Mouse (Mus musculus) hindbrain, embryonic 10.5 days (tissue): ENCODE measurements at regions not wholly inside any gene's neighbourhood (a gene's known extent, or its start where the extent isn't known, plus 50 kb on each side); places are given as distances from the start of the nearest gene placed in this dataset.

ENCODE experiments used
- DNase-seq: peaks from one replicate; pipeline ENCODE4 v3.0.0-alpha.2; 2017; ENCODE audit warnings: low spot score
- H3K27ac ChIP-seq: fragments of 300-500 bp; sonication (generic); 2 replicates; pipeline ENCODE4 v1.5.1; 2016; ENCODE audit warnings: mild to moderate bottlenecking, moderate library complexity
- H3K27me3 ChIP-seq: fragments of 300-500 bp; sonication (generic); 2 replicates; pipeline ENCODE4 v1.6.1; 2016; ENCODE audit warnings: mild to moderate bottlenecking; ENCODE audit not compliant: poor library complexity, insufficient read depth, severe bottlenecking
- H3K36me3 ChIP-seq: fragments of 300-500 bp; sonication (generic); 2 replicates; pipeline ENCODE4 v1.6.1; 2016; ENCODE audit warnings: mild to moderate bottlenecking, moderate library complexity
- H3K4me1 ChIP-seq: fragments of 300-500 bp; sonication (generic); replicated peaks from 2 replicates; pipeline ENCODE4 v1.6.1; 2016; ENCODE audit warnings: mild to moderate bottlenecking
- H3K4me3 ChIP-seq: fragments of 300-500 bp; sonication (generic); 2 replicates; pipeline ENCODE4 v1.5.1; 2016; ENCODE audit warnings: mild to moderate bottlenecking, moderate library complexity
- H3K9me3 ChIP-seq: fragments of 300-500 bp; sonication (generic); 2 replicates; pipeline ENCODE4 v1.6.1; 2016; ENCODE audit warnings: mild to moderate bottlenecking, moderate library complexity
- WGBS: fragments of 180-500 bp; shearing (Covaris S2); methylation state at CpG from one replicate; pipeline ENCODE4 v1.1.7; 2016; 5-methylcytosine and 5-hydroxymethylcytosine counted together

DNA sequence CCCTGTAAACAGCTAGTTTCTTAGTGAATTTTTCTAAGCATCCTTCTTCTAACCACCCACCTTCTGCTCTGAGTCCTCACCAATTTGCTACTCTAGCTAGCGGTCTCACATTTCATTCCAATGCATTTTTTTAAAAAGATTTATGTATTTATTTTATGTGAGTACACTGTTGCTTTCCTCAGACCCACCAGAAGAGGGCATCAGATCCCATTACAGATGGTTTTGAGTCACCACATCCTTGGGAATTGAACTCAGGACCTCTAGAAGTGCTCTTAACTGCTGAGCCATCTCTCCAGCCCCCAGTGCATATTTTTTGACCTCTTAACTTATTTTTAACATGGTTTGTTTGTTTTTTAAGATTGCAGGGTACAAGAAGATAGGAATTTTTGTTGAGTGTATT, 611.7 kb downstream of the Dach1 start:
- H3K27ac ChIP-seq: no peak overlapping the region
- no peaks in the 10 kb centered on the region for H3K9me3 ChIP-seq
- H3K36me3 ChIP-seq: no peaks in the 10 kb centered on the region
- no peaks in the 10 kb centered on the region for H3K27me3 ChIP-seq
- no peak for DNase-seq
- peaks cover 22% of the 10 kb centered on the region for H3K4me1 ChIP-seq
- no peak overlapping the region for H3K4me3 ChIP-seq
- WGBS: 95% methylated on average over 1 of the region's 1 CpGs

DNA sequence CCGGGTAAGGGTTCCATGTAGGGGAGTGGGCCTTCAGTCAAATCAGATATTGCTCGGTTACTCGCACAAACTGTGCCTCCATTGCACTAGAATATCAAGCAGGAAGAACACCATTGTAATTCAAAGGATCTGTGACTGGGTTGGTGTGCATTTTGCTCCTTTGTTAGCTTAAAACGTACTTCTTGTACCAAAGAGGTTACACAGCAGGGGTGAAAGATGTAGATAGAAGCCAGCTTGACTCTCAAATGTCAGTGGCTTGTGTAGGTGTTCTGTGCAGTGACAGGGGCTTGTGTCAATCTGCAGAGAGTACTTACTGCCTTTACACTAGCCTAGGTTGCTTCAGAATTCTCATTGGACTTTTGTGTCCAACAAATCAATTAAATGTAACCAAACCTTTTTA, 623.3 kb downstream of the Dach1 start:
- Histone ChIP-seq H3K27me3 (no peaks in the 10 kb centered on the region), H3K9me3 (no peaks in the 10 kb centered on the region), H3K4me1 (no peaks in the 10 kb centered on the region), H3K27ac (no peak overlapping the region), H3K4me3 (no peak overlapping the region), H3K36me3 (no peaks in the 10 kb centered on the region)
- WGBS: 79% methylated on average over 4 of the region's 4 CpGs
- DNase-seq: no peak

DNA sequence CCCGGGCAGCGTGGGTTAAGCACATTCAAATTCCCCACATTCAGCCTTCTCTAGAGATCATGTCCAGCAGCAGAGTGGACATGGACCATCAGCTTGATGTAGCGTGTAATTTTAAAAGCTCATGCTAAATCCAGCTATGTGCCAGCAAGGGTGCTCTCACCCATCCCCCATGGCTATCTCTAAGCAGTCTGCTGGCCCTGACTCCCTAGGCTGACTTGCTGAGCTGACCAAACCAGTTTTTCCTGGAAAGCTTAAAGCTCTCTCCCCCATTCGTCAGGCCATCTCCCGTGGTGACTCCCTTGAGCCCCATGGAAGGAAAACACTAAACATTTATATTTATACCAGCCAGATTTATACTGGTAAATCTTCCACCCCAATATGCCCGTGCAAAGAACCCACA, 625.3 kb downstream of the Dach1 start:
- 76% methylated on average over 6 of the region's 6 CpGs for WGBS
- Histone ChIP-seq H3K4me3 (no peak overlapping the region), H3K27ac (no peak overlapping the region), H3K36me3 (no peaks in the 10 kb centered on the region), H3K9me3 (no peaks in the 10 kb centered on the region), H3K4me1 (no peaks in the 10 kb centered on the region), H3K27me3 (no peaks in the 10 kb centered on the region)
- no peak for DNase-seq

GRCm38 (mm10) chr14:97537012-97537411, 632.6 kb downstream of the Dach1 start:
- Histone ChIP-seq H3K9me3 (no peaks in the 10 kb centered on the region), H3K4me3 (no peak overlapping the region), H3K4me1 (no peaks in the 10 kb centered on the region), H3K36me3 (no peaks in the 10 kb centered on the region), H3K27me3 (no peaks in the 10 kb centered on the region), H3K27ac (no peak overlapping the region)
- 91% methylated on average over 5 of the region's 5 CpGs for WGBS
- no peak for DNase-seq

GRCm38 (mm10) chr14:97511318-97511717, 658.2 kb downstream of the Dach1 start:
- Histone ChIP-seq H3K36me3 (no peaks in the 10 kb centered on the region), H3K4me1 (peaks cover 6% of the 10 kb centered on the region), H3K9me3 (0 out of 2 replicates have a peak, but pooled peaks cover 2% of the 10 kb centered on the region), H3K27ac (no peak overlapping the region), H3K4me3 (no peak overlapping the region), H3K27me3 (no peaks in the 10 kb centered on the region)
- DNase-seq: no peak
- WGBS: 29% methylated on average over 1 of the region's 1 CpGs

- Histone ChIP-seq H3K4me1 (no peaks in the 10 kb centered on the region), H3K36me3 (no peaks in the 10 kb centered on the region), H3K4me3 (no peak overlapping the region), H3K9me3 (no peaks in the 10 kb centered on the region), H3K27ac (no peak overlapping the region), H3K27me3 (no peaks in the 10 kb centered on the region)
- DNase-seq: no peak
- WGBS: 94% methylated on average over 10 of the region's 10 CpGs
These were observed 679.9 kb downstream of the Dach1 start for GRCm38 (mm10) chr14:97489427-97490347.

DNA sequence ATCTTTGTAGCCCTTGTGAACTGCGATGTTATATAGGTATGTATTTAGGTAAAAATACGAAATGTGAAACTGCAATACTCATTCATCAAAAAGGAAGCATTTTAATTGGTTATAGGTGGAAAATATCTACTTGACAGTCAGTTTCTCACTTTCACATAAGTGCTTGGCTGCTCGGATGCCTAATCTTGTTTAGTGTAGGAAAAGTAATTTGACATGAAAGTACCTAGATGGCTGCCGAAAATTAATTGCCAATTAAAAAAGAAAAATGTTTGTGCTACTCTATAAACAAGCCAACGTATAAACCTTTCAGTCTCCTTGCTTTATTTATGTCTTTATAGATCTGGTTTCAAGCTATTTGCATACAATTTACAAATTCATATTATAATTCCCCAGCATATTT, 691.3 kb downstream of the Dach1 start:
- WGBS: 85% methylated on average over 5 of the region's 5 CpGs
- H3K27ac ChIP-seq: no peak overlapping the region
- H3K4me1 ChIP-seq: no peaks in the 10 kb centered on the region
- DNase-seq: no peak
- no peaks in the 10 kb centered on the region for H3K36me3 ChIP-seq
- no peak overlapping the region for H3K4me3 ChIP-seq
- no peaks in the 10 kb centered on the region for H3K9me3 ChIP-seq
- no peaks in the 10 kb centered on the region for H3K27me3 ChIP-seq

GRCm38 (mm10) chr14:97450525-97451235, 718.9 kb downstream of the Dach1 start:
- Histone ChIP-seq H3K4me3 (no peak overlapping the region), H3K36me3 (no peaks in the 10 kb centered on the region), H3K27me3 (no peaks in the 10 kb centered on the region), H3K4me1 (no peaks in the 10 kb centered on the region), H3K27ac (no peak overlapping the region), H3K9me3 (no peaks in the 10 kb centered on the region)
- no peak for DNase-seq
- WGBS: 87% methylated on average over 7 of the region's 7 CpGs

DNA sequence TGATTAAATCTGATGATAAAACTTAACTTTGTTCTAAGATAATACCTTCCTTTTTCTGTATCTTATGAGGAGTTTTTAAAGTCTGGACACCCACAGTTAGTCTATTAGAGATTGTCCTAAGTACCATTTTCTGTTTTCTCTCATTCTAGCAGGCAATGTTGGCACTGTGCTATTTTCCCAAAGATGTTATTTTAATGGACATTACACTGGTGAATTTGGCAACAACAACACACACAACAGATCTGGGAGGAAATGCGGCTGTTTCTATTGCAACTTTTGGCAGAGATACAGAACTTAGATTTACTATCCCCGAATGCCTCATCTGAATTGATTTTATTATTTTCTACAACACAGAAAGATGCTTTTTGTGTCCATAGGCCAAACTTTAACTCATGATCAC, 720.9 kb downstream of the Dach1 start:
- Histone ChIP-seq H3K36me3 (no peaks in the 10 kb centered on the region), H3K4me3 (no peak overlapping the region), H3K9me3 (no peaks in the 10 kb centered on the region), H3K27ac (no peak overlapping the region), H3K27me3 (no peaks in the 10 kb centered on the region), H3K4me1 (no peaks in the 10 kb centered on the region)
- WGBS: 91% methylated on average over 2 of the region's 2 CpGs
- no peak for DNase-seq

GRCm38 (mm10) chr14:97446793-97447192, 722.8 kb downstream of the Dach1 start:
- H3K4me3 ChIP-seq: no peak overlapping the region
- H3K9me3 ChIP-seq: no peaks in the 10 kb centered on the region
- no peaks in the 10 kb centered on the region for H3K27me3 ChIP-seq
- no peaks in the 10 kb centered on the region for H3K36me3 ChIP-seq
- no peak overlapping the region for H3K27ac ChIP-seq
- 88% methylated on average over 1 of the region's 1 CpGs for WGBS
- H3K4me1 ChIP-seq: no peaks in the 10 kb centered on the region
- no peak for DNase-seq

GRCm38 (mm10) chr14:97440326-97440725, 729.2 kb downstream of the Dach1 start:
- no peak overlapping the region for H3K4me3 ChIP-seq
- no peaks in the 10 kb centered on the region for H3K9me3 ChIP-seq
- no peaks in the 10 kb centered on the region for H3K4me1 ChIP-seq
- H3K27me3 ChIP-seq: no peaks in the 10 kb centered on the region
- H3K27ac ChIP-seq: no peak overlapping the region
- no peak for DNase-seq
- no peaks in the 10 kb centered on the region for H3K36me3 ChIP-seq
- WGBS: 85% methylated on average over 6 of the region's 6 CpGs

- Histone ChIP-seq H3K9me3 (no peaks in the 10 kb centered on the region), H3K36me3 (no peaks in the 10 kb centered on the region), H3K4me1 (no peaks in the 10 kb centered on the region), H3K27me3 (no peaks in the 10 kb centered on the region), H3K4me3 (no peak overlapping the region), H3K27ac (no peak overlapping the region)
- no peak for DNase-seq
- 82% methylated on average over 4 of the region's 4 CpGs for WGBS
These were observed 733.9 kb downstream of the Dach1 start for GRCm38 (mm10) chr14:97435453-97436233.

GRCm38 (mm10) chr14:97431221-97431620, 738.3 kb downstream of the Dach1 start:
- Histone ChIP-seq H3K4me1 (no peaks in the 10 kb centered on the region), H3K4me3 (no peak overlapping the region), H3K27me3 (no peaks in the 10 kb centered on the region), H3K9me3 (no peaks in the 10 kb centered on the region), H3K27ac (no peak overlapping the region), H3K36me3 (no peaks in the 10 kb centered on the region)
- WGBS: 86% methylated on average over 3 of the region's 3 CpGs
- DNase-seq: no peak
